Mouse (Mus musculus) WW6 (cell line): ENCODE results near the gene Slc25a36.

Experiments
- DNase-seq: peaks from one replicate; pipeline ENCODE4 v3.0.0-alpha.2; 2013; ENCODE audit warnings: low read depth, low spot score

Gene Slc25a36

GRCm38 (mm10) chr9:97110571-97111390, at the start of gene Slc25a36:
Gene Slc25a36 (minus strand): TSS chr9:97111157.
- peak; percentile 94 for DNase-seq

- DNase-seq, result no peak
Observed at GRCm38 (mm10) chr9:97158412-97158811, 47.5 kb upstream of the Slc25a36 start.

- no peak for DNase-seq
Observed at GRCm38 (mm10) chr9:97155981-97156380, 45.0 kb upstream of the Slc25a36 start.

GRCm38 (mm10) chr9:97154956-97155355, 44.0 kb upstream of the Slc25a36 start:
- DNase-seq, result no peak

GRCm38 (mm10) chr9:97153006-97153405, 42.0 kb upstream of the Slc25a36 start:
- DNase-seq, result no peak

- no peak for DNase-seq
Observed at GRCm38 (mm10) chr9:97147270-97147669, 36.3 kb upstream of the Slc25a36 start.

- DNase-seq, result no peak
Observed at GRCm38 (mm10) chr9:97145351-97145750, 34.4 kb upstream of the Slc25a36 start.

GRCm38 (mm10) chr9:97143416-97143815, 32.5 kb upstream of the Slc25a36 start:
- DNase-seq, result no peak

- DNase-seq, result no peak
Observed at GRCm38 (mm10) chr9:97142558-97142957, 31.6 kb upstream of the Slc25a36 start.

GRCm38 (mm10) chr9:97141723-97142122, 30.8 kb upstream of the Slc25a36 start:
- no peak for DNase-seq

GRCm38 (mm10) chr9:97140145-97140932, 29.4 kb upstream of the Slc25a36 start:
- DNase-seq, result no peak

- DNase-seq, result no peak
Observed at GRCm38 (mm10) chr9:97137678-97138077, 26.7 kb upstream of the Slc25a36 start.

- DNase-seq, result no peak
Observed at GRCm38 (mm10) chr9:97137116-97137515, 26.2 kb upstream of the Slc25a36 start.

GRCm38 (mm10) chr9:97135866-97136265, 24.9 kb upstream of the Slc25a36 start:
- DNase-seq, result no peak

- no peak for DNase-seq
Observed at GRCm38 (mm10) chr9:97133178-97133577, 22.2 kb upstream of the Slc25a36 start.

- no peak for DNase-seq
Observed at GRCm38 (mm10) chr9:97130001-97130400, 19.0 kb upstream of the Slc25a36 start.

GRCm38 (mm10) chr9:97123934-97124692, 13.2 kb upstream of the Slc25a36 start:
- no peak for DNase-seq

- DNase-seq, result no peak
Observed at GRCm38 (mm10) chr9:97121432-97121831, 10.5 kb upstream of the Slc25a36 start.

GRCm38 (mm10) chr9:97114271-97114670, 3.3 kb upstream of the Slc25a36 start:
- no peak for DNase-seq

GRCm38 (mm10) chr9:97113555-97113929, 2.6 kb upstream of the Slc25a36 start:
- DNase-seq, result no peak

GRCm38 (mm10) chr9:97112797-97113554, 2.0 kb upstream of the Slc25a36 start:
- no peak for DNase-seq
